In the genomic region with DNA sequence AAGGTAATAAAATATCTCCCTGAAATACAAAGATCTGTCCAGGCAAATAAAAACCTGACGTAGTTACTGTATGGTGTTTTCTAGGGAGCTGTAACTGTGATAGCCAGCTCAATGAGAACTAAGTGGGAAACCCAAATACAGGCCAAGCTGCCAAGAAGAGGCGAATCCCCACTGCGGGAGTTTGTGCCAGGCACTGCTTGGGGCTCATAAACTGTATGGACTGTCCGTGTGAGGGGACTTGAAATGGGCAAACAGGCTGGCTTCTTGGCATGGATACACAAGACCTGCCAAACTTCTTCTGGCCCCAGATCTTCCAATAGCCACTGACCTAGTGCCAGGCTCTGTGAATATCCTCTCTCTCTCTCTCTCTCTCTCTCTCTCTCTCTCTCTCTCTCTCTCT, we compare ENCODE assay signal across 26 mouse cellular contexts. TPM values are rescaled to one million over a fixed set of nuclear protein-coding genes. Genes with fewer than 3 reads are reported as not detected.
"Had no signal": no experiment of that assay in that cellular context is flagged by ENCODE, and none has a peak within 500 bp of the region (broad histone marks: within the 10 kb centered on the region; RNA-seq: fewer than 3 reads in every experiment).

No protein-coding gene starts in this region.

- H3K4me1 ChIP-seq: heart, embryonic 10.5 days; heart, embryonic 12.5 days; hindbrain, embryonic 10.5 days; hindbrain, embryonic 12.5 days; intestine, embryonic 15.5 days; limb, embryonic 10.5 days; limb, embryonic 12.5 days; liver, embryonic 13.5 days had no signal

- ATAC-seq: inflammation-experienced regulatory T-cells, adult 6 months; intestine, embryonic 15.5 days; intestine, postnatal 0 days had no signal

- H3K4me3 ChIP-seq: gastrocnemius, adult 2 months; heart, embryonic 10.5 days; heart, embryonic 12.5 days; hindbrain, embryonic 10.5 days; hindbrain, embryonic 12.5 days; intestine, embryonic 15.5 days; layer of hippocampus, adult 2 months; left cerebral cortex, adult 2 months; limb, embryonic 10.5 days; limb, embryonic 12.5 days; liver, embryonic 13.5 days had no signal

- H3K9me3 ChIP-seq: hindbrain, embryonic 10.5 days; hindbrain, embryonic 12.5 days; intestine, embryonic 15.5 days; limb, embryonic 10.5 days; liver, embryonic 13.5 days had no signal

- H3K36me3 ChIP-seq: heart, embryonic 10.5 days; heart, embryonic 12.5 days; hindbrain, embryonic 10.5 days; hindbrain, embryonic 12.5 days; intestine, embryonic 15.5 days; limb, embryonic 10.5 days; limb, embryonic 12.5 days; liver, embryonic 13.5 days had no signal

- H3K27me3 ChIP-seq: heart, embryonic 12.5 days; hindbrain, embryonic 12.5 days; intestine, embryonic 15.5 days; limb, embryonic 12.5 days; liver, embryonic 13.5 days had no signal

- H3K4me2 ChIP-seq: heart, embryonic 12.5 days; hindbrain, embryonic 12.5 days; hindbrain, embryonic 14.5 days; intestine, embryonic 15.5 days; limb, embryonic 12.5 days; liver, embryonic 11.5 days; liver, embryonic 13.5 days had no signal

- H3K27ac ChIP-seq: gastrocnemius, adult 2 months; heart, embryonic 10.5 days; hindbrain, embryonic 10.5 days; hindbrain, embryonic 12.5 days; hindbrain, embryonic 14.5 days; intestine, embryonic 15.5 days; layer of hippocampus, adult 2 months; left cerebral cortex, adult 2 months; limb, embryonic 10.5 days; limb, embryonic 12.5 days; liver, embryonic 13.5 days had no signal

- H3K9ac ChIP-seq: heart, embryonic 12.5 days; hindbrain, embryonic 12.5 days; hindbrain, embryonic 14.5 days; intestine, embryonic 15.5 days; limb, embryonic 12.5 days; liver, embryonic 13.5 days had no signal

- DNase-seq: gastrocnemius, adult 2 months; gastrocnemius, postnatal 10 days; gastrocnemius, postnatal 25 days; heart, adult 18-20 months; heart, postnatal 10 days; heart, postnatal 4 days; kidney, adult 18-20 months; kidney, adult 8-10 months; kidney, postnatal 10 days; kidney, postnatal 25 days; kidney, postnatal 4 days; liver; liver, embryonic 13.5 days had no signal

RNA-seq across cellular contexts. Expression of a gene that starts 41.7 kb away (rescaled TPM):
- total RNA-seq: gastrocnemius, adult 2 months had no signal
- polyA plus RNA-seq: inflammation-experienced regulatory T-cells, adult 6 months had no signal
